Mouse (Mus musculus): ENCODE measurements around the gene Dnah7a. TPM values are rescaled to one million over a fixed set of nuclear protein-coding genes. Genes with fewer than 3 reads are reported as not detected.
"Not testable (repeated sequence)": the region's sequence is repeated elsewhere in the genome, so short reads cannot be mapped to it uniquely, and the experiment has no call there.

Dnah7a gene
- polyA plus RNA-seq, 1 experiment from 2014 or later = 1.8 TPM

DNA sequence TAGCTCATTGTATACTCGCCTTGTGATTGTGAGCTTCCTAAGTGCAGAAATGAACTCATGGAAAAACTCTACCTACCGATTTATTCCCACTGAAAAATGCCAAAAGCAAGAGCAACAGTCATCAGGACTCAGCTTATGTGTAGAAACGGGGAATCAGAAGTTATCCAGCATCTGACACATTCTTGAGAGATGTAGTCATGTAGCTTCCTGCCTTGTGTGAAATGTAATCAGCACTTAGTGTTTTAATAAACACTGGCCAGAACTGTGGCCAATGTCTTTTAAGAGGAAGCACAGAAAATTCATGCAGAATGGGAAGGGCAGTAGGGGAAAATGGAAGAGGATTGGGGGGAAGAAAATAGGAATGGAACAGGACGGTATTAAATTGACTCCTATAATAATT, 232.9 kb downstream of the Dnah7a start:
- TF ChIP-seq EP300 (IDR thresholded peaks at IDR 0.05) (no peak), CTCF (IDR thresholded peaks at IDR 0.05) (no peak)
- DNase-seq (ENCODE audit: low spot score) = peak; percentile 5
- 39% methylated on average over 4 of the region's 4 CpGs for WGBS

DNA sequence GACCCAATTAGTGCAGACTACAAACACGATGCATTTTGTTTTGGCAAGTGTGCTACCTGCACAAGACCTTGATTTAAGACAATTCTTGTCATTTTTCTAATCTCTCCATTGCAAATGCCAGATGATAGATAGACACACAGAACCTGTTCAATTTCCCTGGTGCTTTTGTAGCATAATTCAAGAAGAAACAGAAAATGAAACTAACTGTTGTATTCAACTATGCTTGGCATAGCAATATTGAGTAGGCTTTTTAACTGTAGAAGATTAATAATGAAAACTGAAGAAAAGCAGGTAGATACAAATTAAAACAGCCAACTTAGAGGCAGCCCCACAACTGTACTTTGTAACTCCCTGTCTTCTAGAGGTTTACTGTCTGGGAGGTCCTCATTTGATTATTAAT, 234.5 kb downstream of the Dnah7a start:
- H3K27me3 ChIP-seq (replicated peaks; ENCODE audit: insufficient read depth, low read length); ATAC-seq; H3K4me1 ChIP-seq (ENCODE audit: insufficient read depth, low read depth, low read length); H3K9me3 ChIP-seq (ENCODE audit: low read length); H3K4me3 ChIP-seq (ENCODE audit: low read depth, low read length); H3K9ac ChIP-seq (replicated peaks; ENCODE audit: low read depth); H3K4me2 ChIP-seq (replicated peaks; ENCODE audit: low read depth, low read length); H3K36me3 ChIP-seq (ENCODE audit: insufficient read depth, low read length); DNase-seq (ENCODE audit: low spot score); H3K27ac ChIP-seq (ENCODE audit: low read length): not testable (repeated sequence)
- 77% methylated on average over 1 of the region's 1 CpGs for WGBS

More for the DNA sequence above, 232.9 kb downstream of the Dnah7a start:
- H3K4me1 ChIP-seq (ENCODE audit: insufficient read depth, low read depth, low read length) = no peaks in the 10 kb centered on the region
- no peak for ATAC-seq
- H3K9me3 ChIP-seq (ENCODE audit: low read length) = no peaks in the 10 kb centered on the region
- no peak overlapping the region for H3K4me2 ChIP-seq (replicated peaks; ENCODE audit: low read depth, low read length)
- no peaks in the 10 kb centered on the region for H3K36me3 ChIP-seq (ENCODE audit: insufficient read depth, low read length)
- no peak overlapping the region for H3K4me3 ChIP-seq (ENCODE audit: low read depth, low read length)
- no peaks in the 10 kb centered on the region for H3K27me3 ChIP-seq (replicated peaks; ENCODE audit: insufficient read depth, low read length)
- H3K9ac ChIP-seq (replicated peaks; ENCODE audit: low read depth) = no peak overlapping the region
- no peak overlapping the region for H3K27ac ChIP-seq (ENCODE audit: low read length)

DNA sequence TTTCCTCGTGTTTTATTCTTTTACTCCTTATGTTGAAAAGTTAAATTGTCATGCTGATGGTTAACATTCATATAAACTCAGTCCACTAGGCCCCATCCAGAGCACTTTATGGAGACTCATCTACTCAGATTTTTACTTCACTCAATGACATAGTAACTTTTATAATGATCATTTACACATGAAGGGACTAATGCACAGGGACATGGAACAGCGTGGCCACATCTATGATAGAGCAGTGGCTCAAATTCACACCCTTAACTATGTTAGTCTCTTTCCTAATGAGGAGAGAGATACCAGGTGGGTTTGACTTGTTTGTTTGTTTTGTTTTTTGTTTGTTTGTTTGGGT, 239.3 kb downstream of the Dnah7a start:
- Histone ChIP-seq H3K9me3 (ENCODE audit: low read length) (no peaks in the 10 kb centered on the region), H3K4me2 (replicated peaks; ENCODE audit: low read depth, low read length) (no peak overlapping the region), H3K4me3 (ENCODE audit: low read depth, low read length) (no peak overlapping the region), H3K9ac (replicated peaks; ENCODE audit: low read depth) (no peak overlapping the region), H3K4me1 (ENCODE audit: insufficient read depth, low read depth, low read length) (no peaks in the 10 kb centered on the region), H3K36me3 (ENCODE audit: insufficient read depth, low read length) (no peaks in the 10 kb centered on the region), H3K27me3 (replicated peaks; ENCODE audit: insufficient read depth, low read length) (no peaks in the 10 kb centered on the region), H3K27ac (ENCODE audit: low read length) (no peak overlapping the region)
- WGBS = 70% methylated on average over 2 of the region's 2 CpGs
- TF ChIP-seq EP300 (IDR thresholded peaks at IDR 0.05) (no peak), CTCF (IDR thresholded peaks at IDR 0.05) (no peak)
- no peak for DNase-seq (ENCODE audit: low spot score)
- no peak for ATAC-seq

DNA sequence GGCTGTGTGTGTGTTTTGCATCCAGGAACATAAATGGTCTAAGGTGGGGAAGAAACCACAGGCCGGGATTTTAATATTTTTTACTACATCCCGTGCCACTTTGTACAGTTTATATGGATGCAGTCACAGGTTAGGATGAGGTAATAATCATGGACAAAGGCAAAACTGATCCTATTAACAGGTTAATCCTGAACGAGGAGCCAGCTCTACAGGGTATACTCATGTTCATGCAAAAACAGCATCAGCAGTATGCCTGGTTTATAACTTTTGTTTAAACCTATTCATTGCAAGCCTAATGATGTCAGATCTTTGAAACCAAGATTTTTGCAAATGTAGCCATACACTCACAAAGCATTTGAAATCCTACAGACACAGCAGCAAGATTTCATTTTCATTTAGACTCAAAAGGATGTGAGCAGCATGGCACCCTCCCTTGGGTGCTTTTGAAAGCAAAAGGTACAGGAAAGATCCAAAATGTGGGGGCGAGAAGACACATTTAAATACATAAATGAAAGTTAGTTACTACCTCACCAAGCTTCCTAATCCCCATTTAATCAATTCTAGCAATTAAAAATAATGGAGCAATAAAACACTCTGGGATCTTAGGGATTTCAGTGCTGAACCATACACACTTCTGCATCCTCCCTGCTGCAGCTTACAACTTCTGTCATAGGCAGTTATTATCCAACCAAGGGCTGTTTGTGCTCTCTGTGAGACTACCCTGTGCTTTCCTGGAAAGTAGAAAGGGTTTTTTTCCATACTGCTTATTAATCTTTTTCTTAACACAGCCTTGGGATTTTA, 239.9 kb downstream of the Dnah7a start:
- not testable (repeated sequence) for H3K4me2 ChIP-seq (replicated peaks; ENCODE audit: low read depth, low read length); ATAC-seq; H3K36me3 ChIP-seq (ENCODE audit: insufficient read depth, low read length); DNase-seq (ENCODE audit: low spot score); H3K4me3 ChIP-seq (ENCODE audit: low read depth, low read length); H3K27ac ChIP-seq (ENCODE audit: low read length); H3K9me3 ChIP-seq (ENCODE audit: low read length); H3K27me3 ChIP-seq (replicated peaks; ENCODE audit: insufficient read depth, low read length); H3K9ac ChIP-seq (replicated peaks; ENCODE audit: low read depth); H3K4me1 ChIP-seq (ENCODE audit: insufficient read depth, low read depth, low read length)
- 82% methylated on average over 4 of the region's 4 CpGs for WGBS

DNA sequence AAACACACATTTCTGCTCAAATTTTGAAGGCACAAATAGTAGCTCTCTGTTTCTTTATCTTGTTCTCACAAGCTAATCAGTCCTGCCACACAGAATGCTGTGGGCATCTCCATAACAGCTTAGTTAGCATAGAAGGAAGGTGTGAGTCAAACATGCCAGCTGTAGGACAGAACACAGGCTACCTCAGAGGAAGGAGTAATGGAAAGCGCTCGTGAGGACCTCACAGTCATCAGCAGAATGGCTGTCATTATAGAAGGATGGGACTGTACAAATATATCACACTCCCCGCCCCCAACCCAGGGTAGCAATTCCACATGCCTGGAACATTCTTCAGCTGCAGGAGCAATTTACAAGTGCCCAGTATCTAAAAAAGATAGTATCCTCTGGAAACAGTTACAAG, 267.4 kb downstream of the Dnah7a start:
- not testable (repeated sequence) for DNase-seq (ENCODE audit: low spot score); H3K27ac ChIP-seq (ENCODE audit: low read length); H3K36me3 ChIP-seq (ENCODE audit: insufficient read depth, low read length); H3K4me3 ChIP-seq (ENCODE audit: low read depth, low read length); H3K9ac ChIP-seq (replicated peaks; ENCODE audit: low read depth); H3K4me2 ChIP-seq (replicated peaks; ENCODE audit: low read depth, low read length); H3K9me3 ChIP-seq (ENCODE audit: low read length); H3K4me1 ChIP-seq (ENCODE audit: insufficient read depth, low read depth, low read length); H3K27me3 ChIP-seq (replicated peaks; ENCODE audit: insufficient read depth, low read length); ATAC-seq
- WGBS = 57% methylated on average over 3 of the region's 3 CpGs

DNA sequence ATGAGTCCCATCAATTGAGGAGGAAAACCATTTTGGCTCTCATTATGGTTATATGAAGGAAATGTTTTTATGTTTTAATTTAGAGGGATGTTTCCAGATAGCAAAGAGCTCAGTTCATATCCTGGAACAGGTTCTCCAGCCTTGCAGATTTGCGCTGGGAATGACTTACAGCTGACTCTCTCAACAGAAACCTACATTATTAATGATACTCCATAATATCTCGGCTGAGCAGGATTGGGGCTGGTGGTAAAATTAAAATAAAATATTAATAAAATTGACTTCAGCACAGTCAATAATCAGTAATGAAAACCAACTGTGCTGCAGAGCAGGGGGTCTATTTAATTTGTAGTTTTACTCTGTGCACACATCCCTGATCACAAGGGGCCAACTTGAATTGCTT, 274.2 kb downstream of the Dnah7a start:
- not testable (repeated sequence) for H3K9me3 ChIP-seq (ENCODE audit: low read length); H3K36me3 ChIP-seq (ENCODE audit: insufficient read depth, low read length); H3K27ac ChIP-seq (ENCODE audit: low read length); H3K27me3 ChIP-seq (replicated peaks; ENCODE audit: insufficient read depth, low read length); H3K4me2 ChIP-seq (replicated peaks; ENCODE audit: low read depth, low read length); ATAC-seq; DNase-seq (ENCODE audit: low spot score); H3K4me3 ChIP-seq (ENCODE audit: low read depth, low read length); H3K9ac ChIP-seq (replicated peaks; ENCODE audit: low read depth); H3K4me1 ChIP-seq (ENCODE audit: insufficient read depth, low read depth, low read length)
- WGBS = 76% methylated on average over 2 of the region's 2 CpGs

DNA sequence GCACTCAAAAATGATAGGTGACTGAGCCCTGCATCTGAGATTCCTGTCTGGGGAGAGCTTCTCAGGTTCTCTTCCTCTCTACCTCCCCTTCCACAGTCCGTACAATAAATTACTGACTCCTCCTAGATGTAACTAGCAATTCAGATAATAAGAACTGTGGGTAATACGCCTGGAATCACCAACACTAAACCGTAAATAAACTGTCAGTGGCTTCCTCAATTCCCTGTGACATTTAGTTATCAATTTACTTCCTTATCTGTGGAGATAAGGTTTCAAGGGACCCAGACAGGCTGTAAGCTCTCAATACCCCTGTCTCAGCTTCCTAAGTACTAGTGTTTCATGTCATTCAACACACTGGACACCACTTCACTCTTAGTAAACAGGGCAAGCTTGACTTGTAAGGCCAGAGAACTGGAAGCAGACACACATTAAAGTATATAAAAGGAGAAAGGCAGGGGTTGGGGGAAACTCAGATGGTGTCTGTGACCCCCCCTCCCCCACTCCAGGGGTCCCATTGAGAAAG, 300.7 kb downstream of the Dnah7a start:
- WGBS = 5% methylated on average over 3 of the region's 3 CpGs
- no peaks in the 10 kb centered on the region for H3K4me1 ChIP-seq (ENCODE audit: insufficient read depth, low read depth, low read length)

DNA sequence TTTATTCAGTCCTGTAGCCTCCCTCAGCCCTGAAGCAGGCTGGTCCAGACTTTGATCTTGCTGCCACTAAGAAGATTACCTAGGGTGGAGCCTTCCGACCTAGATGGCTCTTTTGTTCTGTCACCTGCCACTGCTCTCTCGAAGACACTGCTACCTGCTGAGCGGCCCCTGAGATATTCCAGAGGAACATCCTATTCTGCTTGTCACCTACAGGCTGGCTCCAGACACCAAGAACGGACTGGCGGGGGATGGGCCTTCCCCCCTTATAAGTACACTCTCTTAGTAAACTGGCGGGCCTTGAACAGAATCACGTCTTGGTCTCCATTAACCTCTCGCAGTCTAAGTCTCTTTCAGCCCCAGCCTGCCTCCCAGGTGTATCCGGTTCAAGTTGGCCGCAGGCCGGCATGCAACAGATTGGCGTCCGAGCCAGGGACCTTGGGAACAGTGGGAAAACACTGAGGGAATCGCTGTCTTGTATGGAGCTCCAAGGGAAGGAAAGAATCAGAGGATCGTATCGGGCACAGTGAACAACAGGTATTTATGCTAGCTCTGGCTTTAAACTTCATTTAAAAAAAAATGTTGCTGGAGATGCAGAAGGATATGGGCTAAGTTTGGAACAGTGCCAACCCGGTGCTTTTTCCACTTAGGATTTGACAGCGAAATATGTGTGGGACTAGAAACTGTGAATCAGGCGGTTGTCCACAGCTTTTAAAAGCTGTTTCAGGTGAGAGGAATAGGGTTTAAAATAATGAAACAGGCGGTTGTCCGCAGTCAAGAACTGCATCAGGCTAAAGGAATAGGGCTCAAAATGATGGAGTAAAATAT, 312.4 kb downstream of the Dnah7a start:
- DNase-seq (ENCODE audit: low spot score); H3K4me3 ChIP-seq (ENCODE audit: low read depth, low read length); H3K27ac ChIP-seq (ENCODE audit: low read length); H3K9me3 ChIP-seq (ENCODE audit: low read length); H3K9ac ChIP-seq (replicated peaks; ENCODE audit: low read depth); H3K27me3 ChIP-seq (replicated peaks; ENCODE audit: insufficient read depth, low read length); H3K4me2 ChIP-seq (replicated peaks; ENCODE audit: low read depth, low read length); H3K36me3 ChIP-seq (ENCODE audit: insufficient read depth, low read length); ATAC-seq; H3K4me1 ChIP-seq (ENCODE audit: insufficient read depth, low read depth, low read length): not testable (repeated sequence)
- WGBS = 34% methylated on average over 21 of the region's 21 CpGs

More for the DNA sequence above, 300.7 kb downstream of the Dnah7a start:
- no peak for TF ChIP-seq EP300 (IDR thresholded peaks at IDR 0.05)
- DNase-seq (ENCODE audit: low spot score) = no peak
- Histone ChIP-seq H3K36me3 (ENCODE audit: insufficient read depth, low read length) (no peaks in the 10 kb centered on the region), H3K4me2 (replicated peaks; ENCODE audit: low read depth, low read length) (no peak overlapping the region), H3K4me3 (ENCODE audit: low read depth, low read length) (no peak overlapping the region), H3K27me3 (replicated peaks; ENCODE audit: insufficient read depth, low read length) (no peaks in the 10 kb centered on the region), H3K9ac (replicated peaks; ENCODE audit: low read depth) (no peak overlapping the region), H3K9me3 (ENCODE audit: low read length) (no peaks in the 10 kb centered on the region), H3K27ac (ENCODE audit: low read length) (no peak overlapping the region)
- no peak for ATAC-seq

All from lung, postnatal 0 days (tissue).